Mouse (Mus musculus) kidney, embryonic 14.5 days (tissue): ENCODE measurements at regions not wholly inside any gene's neighbourhood (a gene's known extent, or its start where the extent isn't known, plus 50 kb on each side); places are given as distances from the start of the nearest gene placed in this dataset.

Experiments used
- ATAC-seq: fragments of 200-750 bp; cut with Nextera tagmentation; 2 replicates; pipeline ENCODE4 v1.8.0; 2017; ENCODE audit warnings: moderate number of reproducible peaks, mild to moderate bottlenecking, moderate TSS enrichment, moderate library complexity; ENCODE audit not compliant: low FRiP score, low TSS enrichment
- H3K27ac ChIP-seq: fragments of 300-500 bp; sonication (generic); 2 replicates; pipeline ENCODE4 v1.5.1; 2014; ENCODE audit warnings: low read depth, mild to moderate bottlenecking, low read length, moderate library complexity, mixed read lengths
- H3K27me3 ChIP-seq: fragments of 300-500 bp; sonication (generic); 2 replicates; pipeline ENCODE4 v1.6.1; 2014; ENCODE audit warnings: mild to moderate bottlenecking, low read length; ENCODE audit not compliant: control insufficient read depth, insufficient read depth
- H3K36me3 ChIP-seq: fragments of 300-500 bp; sonication (generic); 2 replicates; pipeline ENCODE4 v1.6.1; 2014; ENCODE audit warnings: low read length, mixed read lengths; ENCODE audit not compliant: control insufficient read depth, insufficient read depth
- H3K4me1 ChIP-seq: fragments of 300-500 bp; sonication (generic); 2 replicates; pipeline ENCODE4 v1.6.1; 2014; ENCODE audit warnings: low read length, mixed read lengths; ENCODE audit not compliant: control insufficient read depth, insufficient read depth
- H3K4me2 ChIP-seq: fragments of 300-500 bp; sonication (generic); replicated peaks from 2 replicates; pipeline ENCODE4 v1.6.1; 2014; ENCODE audit warnings: low read depth, mild to moderate bottlenecking, low read length
- H3K4me3 ChIP-seq: fragments of 300-500 bp; sonication (generic); 2 replicates; pipeline ENCODE4 v1.5.1; 2014; ENCODE audit warnings: mild to moderate bottlenecking, low read length
- H3K9ac ChIP-seq: fragments of 300-500 bp; sonication (generic); 2 replicates; pipeline ENCODE4 v1.6.1; 2014; ENCODE audit warnings: low read depth, mild to moderate bottlenecking, low read length, moderate library complexity
- H3K9me3 ChIP-seq: fragments of 300-500 bp; sonication (generic); 2 replicates; pipeline ENCODE4 v1.6.1; 2016; ENCODE audit warnings: low read length; ENCODE audit not compliant: control insufficient read depth
- WGBS: fragments of 180-500 bp; shearing (Covaris S2); extraction: QIAGEN DNeasy Blood & Tissue Kit; methylation state at CpG from one replicate; pipeline ENCODE4 v1.1.7; 2014; 5-methylcytosine and 5-hydroxymethylcytosine counted together

DNA sequence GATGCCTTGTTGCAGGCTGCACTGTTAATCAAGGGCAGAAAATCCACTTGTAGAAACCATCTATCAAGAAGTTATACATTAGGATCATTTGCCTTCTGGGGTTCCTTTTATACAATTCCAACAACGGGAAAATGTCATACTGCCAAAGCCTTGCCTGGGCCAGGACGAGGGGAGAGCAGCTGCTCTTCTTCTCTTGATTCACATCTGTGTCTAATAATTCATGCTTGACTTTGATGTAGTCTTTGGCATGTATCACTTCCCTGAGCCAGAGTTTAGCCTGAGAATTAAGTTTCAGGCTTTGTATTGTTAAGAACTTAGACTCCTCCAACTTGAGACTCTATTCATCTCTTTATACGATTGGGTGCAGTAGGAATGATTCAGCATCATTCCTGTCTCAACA, 627.2 kb downstream of the Basp1 start:
- no peak for ATAC-seq
- no peaks in the 10 kb centered on the region for H3K9me3 ChIP-seq
- no peaks in the 10 kb centered on the region for H3K27me3 ChIP-seq
- WGBS = 39% methylated on average over 3 of the region's 3 CpGs
- no peak overlapping the region for H3K9ac ChIP-seq
- no peaks in the 10 kb centered on the region for H3K4me1 ChIP-seq
- no peak overlapping the region for H3K27ac ChIP-seq
- no peak overlapping the region for H3K4me3 ChIP-seq
- no peak overlapping the region for H3K4me2 ChIP-seq
- no peaks in the 10 kb centered on the region for H3K36me3 ChIP-seq

DNA sequence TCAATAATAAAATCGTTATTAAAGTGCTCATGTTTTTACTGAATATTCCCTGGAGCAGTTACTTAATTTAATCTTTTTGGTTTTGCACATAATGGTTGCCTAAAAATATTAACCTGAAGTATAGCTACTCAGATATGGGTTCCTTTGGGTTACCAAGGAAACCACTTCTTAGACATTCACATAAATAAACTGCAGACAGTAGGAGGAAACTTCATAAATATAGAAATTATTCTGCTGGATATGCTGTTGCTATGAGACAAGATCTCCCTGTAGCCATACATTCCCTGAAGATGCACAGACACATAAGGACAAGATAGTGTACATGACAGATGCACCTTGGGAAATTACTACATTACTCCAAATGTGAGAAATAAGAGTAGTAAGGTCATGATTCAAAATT, 635.3 kb downstream of the Basp1 start:
- Histone ChIP-seq H3K9me3 (no peaks in the 10 kb centered on the region), H3K4me3 (no peak overlapping the region), H3K36me3 (no peaks in the 10 kb centered on the region), H3K27ac (no peak overlapping the region), H3K9ac (no peak overlapping the region), H3K4me1 (no peaks in the 10 kb centered on the region), H3K27me3 (no peaks in the 10 kb centered on the region), H3K4me2 (no peak overlapping the region)
- 83% methylated on average over 1 of the region's 1 CpGs for WGBS
- ATAC-seq = no peak

GRCm38 (mm10) chr15:24751480-24752157, 661.9 kb downstream of the Basp1 start:
- no peak overlapping the region for H3K27ac ChIP-seq
- H3K9ac ChIP-seq = no peak overlapping the region
- WGBS = 29% methylated on average over 2 of the region's 2 CpGs
- no peak overlapping the region for H3K4me3 ChIP-seq
- H3K27me3 ChIP-seq = no peaks in the 10 kb centered on the region
- no peaks in the 10 kb centered on the region for H3K4me1 ChIP-seq
- no peaks in the 10 kb centered on the region for H3K9me3 ChIP-seq
- no peaks in the 10 kb centered on the region for H3K36me3 ChIP-seq
- H3K4me2 ChIP-seq = no peak overlapping the region
- no peak for ATAC-seq

DNA sequence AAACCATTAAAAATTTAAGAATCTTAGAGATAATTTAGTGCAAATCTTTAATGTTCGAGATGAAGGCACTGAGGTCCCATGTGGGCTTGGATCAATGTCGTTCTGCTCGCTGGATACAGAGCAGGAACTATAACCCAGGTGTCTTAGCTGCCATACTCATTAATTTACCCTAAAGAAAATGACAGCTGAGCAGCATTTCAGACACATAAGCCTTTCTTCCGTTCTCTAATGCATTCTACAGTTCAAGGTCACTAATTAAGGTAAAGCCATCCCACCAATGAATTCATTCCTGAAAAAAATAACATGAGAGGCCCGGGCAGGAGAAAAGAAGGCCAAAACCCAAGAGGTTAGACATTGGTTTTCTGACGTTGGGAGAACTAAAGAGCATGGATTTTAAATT, 670.3 kb downstream of the Basp1 start:
- Histone ChIP-seq H3K27me3 (no peaks in the 10 kb centered on the region), H3K9me3 (no peaks in the 10 kb centered on the region), H3K4me1 (no peaks in the 10 kb centered on the region), H3K4me3 (no peak overlapping the region), H3K27ac (no peak overlapping the region), H3K4me2 (no peak overlapping the region), H3K36me3 (no peaks in the 10 kb centered on the region), H3K9ac (no peak overlapping the region)
- 67% methylated on average over 6 of the region's 6 CpGs for WGBS
- no peak for ATAC-seq

DNA sequence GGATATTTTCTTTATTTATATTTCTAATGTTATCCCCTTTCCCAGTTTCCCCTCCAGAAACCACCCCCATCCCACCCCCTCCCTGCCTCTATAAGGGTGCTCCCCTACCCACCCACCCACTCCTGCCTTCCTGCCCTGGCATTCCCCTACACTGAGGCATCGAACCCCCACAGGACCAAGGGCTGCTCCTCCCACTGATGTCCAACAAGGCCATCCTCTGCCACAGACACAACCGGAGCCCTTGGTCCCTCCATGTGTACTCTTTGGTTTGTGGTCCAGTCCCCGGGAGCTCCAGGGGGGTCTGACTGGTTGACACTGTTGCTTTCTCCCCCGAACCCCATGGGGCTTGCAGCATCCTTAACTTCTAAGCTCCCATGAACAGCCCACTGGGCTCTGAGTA, 688.4 kb downstream of the Basp1 start:
- Histone ChIP-seq H3K9me3 (no peaks in the 10 kb centered on the region), H3K9ac (no peak overlapping the region)
- WGBS = 93% methylated on average over 4 of the region's 4 CpGs

GRCm38 (mm10) chr15:24724664-24725063, 688.9 kb downstream of the Basp1 start:
- H3K27me3 ChIP-seq = no peaks in the 10 kb centered on the region
- H3K9ac ChIP-seq = no peak overlapping the region
- no peaks in the 10 kb centered on the region for H3K36me3 ChIP-seq
- no peak overlapping the region for H3K27ac ChIP-seq
- H3K4me3 ChIP-seq = no peak overlapping the region
- ATAC-seq = 0 out of 2 replicates have a peak, but pooled peaks have one; percentile 46
- H3K4me2 ChIP-seq = no peak overlapping the region
- 46% methylated on average over 4 of the region's 4 CpGs for WGBS
- no peaks in the 10 kb centered on the region for H3K4me1 ChIP-seq
- H3K9me3 ChIP-seq = no peaks in the 10 kb centered on the region

More for the DNA sequence above, 688.4 kb downstream of the Basp1 start:
- H3K27me3 ChIP-seq = no peaks in the 10 kb centered on the region
- H3K4me3 ChIP-seq = no peak overlapping the region
- ATAC-seq = no peak
- no peak overlapping the region for H3K27ac ChIP-seq
- no peaks in the 10 kb centered on the region for H3K4me1 ChIP-seq
- no peak overlapping the region for H3K4me2 ChIP-seq
- H3K36me3 ChIP-seq = no peaks in the 10 kb centered on the region

- Histone ChIP-seq H3K27me3 (no peaks in the 10 kb centered on the region), H3K9me3 (no peaks in the 10 kb centered on the region), H3K4me3 (no peak overlapping the region), H3K27ac (no peak overlapping the region), H3K4me1 (no peaks in the 10 kb centered on the region), H3K36me3 (no peaks in the 10 kb centered on the region), H3K9ac (no peak overlapping the region), H3K4me2 (no peak overlapping the region)
- no peak for ATAC-seq
- WGBS = 75% methylated on average over 2 of the region's 2 CpGs
Measured at GRCm38 (mm10) chr15:24720346-24720745, 693.2 kb downstream of the Basp1 start.

- Histone ChIP-seq H3K4me3 (no peak overlapping the region), H3K4me2 (no peak overlapping the region), H3K4me1 (no peaks in the 10 kb centered on the region), H3K27me3 (no peaks in the 10 kb centered on the region), H3K27ac (no peak overlapping the region), H3K36me3 (no peaks in the 10 kb centered on the region), H3K9ac (no peak overlapping the region), H3K9me3 (no peaks in the 10 kb centered on the region)
- ATAC-seq = no peak
- 80% methylated on average over 4 of the region's 4 CpGs for WGBS
Measured at GRCm38 (mm10) chr15:24682167-24682566, 731.4 kb downstream of the Basp1 start.

DNA sequence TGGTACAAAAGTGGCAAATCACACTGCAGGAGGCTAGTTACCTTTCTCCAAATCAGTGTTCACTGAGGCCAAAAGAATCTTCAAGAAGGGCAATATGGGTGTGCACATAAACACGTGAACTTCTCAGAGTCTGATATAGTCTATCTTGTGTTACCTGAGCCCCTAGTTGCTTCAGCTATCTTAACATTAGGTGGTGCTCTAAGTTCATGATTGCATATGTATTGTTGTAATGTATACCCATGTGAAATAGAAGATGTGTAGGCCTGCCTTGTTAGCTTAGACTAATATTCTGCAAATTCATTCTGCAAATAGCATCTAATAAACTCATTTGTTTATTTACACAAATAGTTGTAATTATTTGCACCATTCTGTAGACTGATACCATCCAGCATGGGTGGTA, 764.6 kb downstream of the Basp1 start:
- H3K9ac ChIP-seq = no peak overlapping the region
- no peak overlapping the region for H3K4me2 ChIP-seq
- ATAC-seq = no peak
- H3K4me3 ChIP-seq = no peak overlapping the region
- WGBS = 77% methylated on average over 1 of the region's 1 CpGs
- H3K27me3 ChIP-seq = no peaks in the 10 kb centered on the region
- no peak overlapping the region for H3K27ac ChIP-seq
- no peaks in the 10 kb centered on the region for H3K9me3 ChIP-seq
- H3K36me3 ChIP-seq = no peaks in the 10 kb centered on the region
- H3K4me1 ChIP-seq = no peaks in the 10 kb centered on the region
